Mouse (Mus musculus) embryonic facial prominence, embryonic 11.5 days (tissue): ENCODE data around the gene Birc7. TPM values are rescaled to one million over a fixed set of nuclear protein-coding genes. Genes with fewer than 3 reads are reported as not detected.

Source experiments
- ATAC-seq: fragments of 200-750 bp; cut with Nextera tagmentation; replicated peaks from 2 replicates; pipeline ENCODE4 v1.8.0; 2017; ENCODE audit warnings: low read depth; ENCODE audit not compliant: insufficient number of reproducible peaks, low FRiP score, low TSS enrichment
- DNase-seq: peaks from one replicate; pipeline ENCODE4 v3.0.0-alpha.2; 2015; ENCODE audit warnings: low spot score
- H3K27ac ChIP-seq: fragments of 300-500 bp; sonication (generic); replicated peaks from 2 replicates; pipeline ENCODE4 v1.5.1; 2014; ENCODE audit warnings: mild to moderate bottlenecking, low read depth, low read length, control low read depth
- H3K27me3 ChIP-seq: fragments of 300-500 bp; sonication (generic); 2 replicates; pipeline ENCODE4 v1.6.1; 2014; ENCODE audit warnings: mild to moderate bottlenecking, low read length, moderate library complexity, mixed read lengths; ENCODE audit not compliant: control insufficient read depth, insufficient read depth
- H3K36me3 ChIP-seq: fragments of 300-500 bp; sonication (generic); replicated peaks from 2 replicates; pipeline ENCODE4 v1.6.1; 2014; ENCODE audit warnings: low read depth, mild to moderate bottlenecking, low read length, moderate library complexity, mixed read lengths; ENCODE audit not compliant: control insufficient read depth, insufficient read depth
- H3K4me1 ChIP-seq: fragments of 300-500 bp; sonication (generic); 2 replicates; pipeline ENCODE4 v1.6.1; 2014; ENCODE audit warnings: low read length, mixed read lengths; ENCODE audit not compliant: control insufficient read depth, insufficient read depth
- H3K4me2 ChIP-seq: fragments of 300-500 bp; sonication (generic); 2 replicates; pipeline ENCODE4 v1.6.1; 2014; ENCODE audit warnings: low read depth, mild to moderate bottlenecking, control low read depth, low read length, moderate library complexity
- H3K4me3 ChIP-seq: fragments of 300-500 bp; sonication (generic); 2 replicates; pipeline ENCODE4 v1.5.1; 2014; ENCODE audit warnings: low read depth, low read length, control low read depth
- H3K9ac ChIP-seq: fragments of 300-500 bp; sonication (generic); replicated peaks from 2 replicates; pipeline ENCODE4 v1.6.1; 2014; ENCODE audit warnings: mild to moderate bottlenecking, control low read depth, low read length
- H3K9me3 ChIP-seq: fragments of 300-500 bp; sonication (generic); replicated peaks from 2 replicates; pipeline ENCODE4 v1.6.1; 2016; ENCODE audit warnings: mild to moderate bottlenecking, low read length, inconsistent platforms, mixed read lengths; ENCODE audit not compliant: control insufficient read depth
- WGBS: fragments of 180-500 bp; shearing (Covaris S2); extraction: QIAGEN DNeasy Blood & Tissue Kit; methylation state at CpG from one replicate; pipeline ENCODE4 v1.1.7; 2014; 5-methylcytosine and 5-hydroxymethylcytosine counted together
- polyA plus RNA-seq: library from polyadenylated mRNA; unstranded; fragments of >200 nt; fragmentation: Nextera tagmentation; extraction: Ambion mirVana; gene quantifications from 2 replicates; pipeline ENCODE4 v1.2.1, GENCODE M21; 2014

Birc7 gene
- polyA plus RNA-seq, 1 experiment from 2014 or later = 0.18 TPM

- under 1% methylated on average over 37 of the region's 37 CpGs for WGBS
- H3K27me3 ChIP-seq = peaks cover 58% of the 10 kb centered on the region
- ATAC-seq (no peak), DNase-seq (no peak)
- no peak overlapping the region for H3K27ac ChIP-seq
- H3K9me3 ChIP-seq = no peaks in the 10 kb centered on the region
- H3K9ac ChIP-seq = peak overlapping the region; percentile 44
- H3K4me3 ChIP-seq = peak overlapping the region; percentile 25
- H3K4me1 ChIP-seq = peaks cover 7% of the 10 kb centered on the region
- peak overlapping the region; percentile 31 for H3K4me2 ChIP-seq
- H3K36me3 ChIP-seq = no peaks in the 10 kb centered on the region
Observed at GRCm38 (mm10) chr2:180891075-180891834, 37.6 kb upstream of the Birc7 start.

GRCm38 (mm10) chr2:180891835-180892323 lies 36.9 kb upstream of the Birc7 start:
- H3K9ac ChIP-seq = no peak overlapping the region
- H3K4me3 ChIP-seq = peak overlapping the region; percentile 25; the same call in 1 of the 2 replicates
- peaks cover 7% of the 10 kb centered on the region for H3K4me1 ChIP-seq
- H3K9me3 ChIP-seq = no peaks in the 10 kb centered on the region
- no peaks in the 10 kb centered on the region for H3K36me3 ChIP-seq
- H3K4me2 ChIP-seq = peak overlapping the region; percentile 31
- peaks cover 58% of the 10 kb centered on the region for H3K27me3 ChIP-seq
- ATAC-seq (no peak), DNase-seq (no peak)
- H3K27ac ChIP-seq = no peak overlapping the region
- 9% methylated on average over 9 of the region's 9 CpGs for WGBS

- ATAC-seq = 0 out of 2 replicates have a peak, but pooled peaks have one; percentile 1
Observed at GRCm38 (mm10) chr2:180892841-180893521, 35.8 kb upstream of the Birc7 start.

GRCm38 (mm10) chr2:180893537-180894028 lies 35.2 kb upstream of the Birc7 start:
- under 1% methylated on average over 49 of the region's 50 CpGs for whole genome bisulfite sequencing
- Histone ChIP-seq H3K36me3 (no peaks in the 10 kb centered on the region), H3K27me3 (peaks cover 58% of the 10 kb centered on the region), H3K27ac (peak overlapping the region; percentile 73), H3K9ac (peak overlapping the region; percentile 59), H3K4me3 (peak overlapping the region; percentile 48), H3K9me3 (no peaks in the 10 kb centered on the region), H3K4me2 (peak overlapping the region; percentile 78), H3K4me1 (peaks cover 7% of the 10 kb centered on the region)
- no peak for DNase-seq
- ATAC-seq = no peak; the same call in 1 of the 2 replicates

More at GRCm38 (mm10) chr2:180892841-180893521, 35.8 kb upstream of the Birc7 start:
- Histone ChIP-seq H3K4me1 (peaks cover 7% of the 10 kb centered on the region), H3K27me3 (peaks cover 58% of the 10 kb centered on the region), H3K36me3 (no peaks in the 10 kb centered on the region), H3K9ac (peak overlapping the region; percentile 59), H3K27ac (peak overlapping the region; percentile 73), H3K9me3 (no peaks in the 10 kb centered on the region), H3K4me3 (peak overlapping the region; percentile 48), H3K4me2 (peak overlapping the region; percentile 78)
- peak; percentile 52 for DNase-seq
- WGBS = under 1% methylated on average over 92 of the region's 97 CpGs

- ATAC-seq (peak; percentile 39), DNase-seq (peak; percentile 69)
- H3K4me1 ChIP-seq = peaks cover 7% of the 10 kb centered on the region
- peak overlapping the region; percentile 59 for H3K9ac ChIP-seq
- H3K27ac ChIP-seq = peak overlapping the region; percentile 73
- H3K36me3 ChIP-seq = no peaks in the 10 kb centered on the region
- peak overlapping the region; percentile 48 for H3K4me3 ChIP-seq
- peaks cover 57% of the 10 kb centered on the region for H3K27me3 ChIP-seq
- H3K4me2 ChIP-seq = peak overlapping the region; percentile 78
- WGBS = 1% methylated on average over 57 of the region's 57 CpGs
- no peaks in the 10 kb centered on the region for H3K9me3 ChIP-seq
Observed at GRCm38 (mm10) chr2:180894029-180894623, 34.7 kb upstream of the Birc7 start.

- 0 out of 2 replicates have a peak, but pooled peaks have one; percentile 1 for ATAC-seq
- Histone ChIP-seq H3K9ac (peak overlapping the region; percentile 59), H3K4me1 (peaks cover 7% of the 10 kb centered on the region), H3K4me3 (peak overlapping the region; percentile 48), H3K27me3 (peaks cover 51% of the 10 kb centered on the region), H3K4me2 (peak overlapping the region; percentile 78), H3K27ac (peak overlapping the region; percentile 73; the same call in 1 of the 2 replicates), H3K9me3 (no peaks in the 10 kb centered on the region), H3K36me3 (no peaks in the 10 kb centered on the region)
- DNase-seq = peak; percentile 83
- under 1% methylated on average over 13 of the region's 13 CpGs for WGBS
Observed at GRCm38 (mm10) chr2:180894734-180895133, 34.1 kb upstream of the Birc7 start.

GRCm38 (mm10) chr2:180895321-180895720 lies 33.5 kb upstream of the Birc7 start:
- H3K9ac ChIP-seq = no peak overlapping the region
- no peak overlapping the region for H3K4me2 ChIP-seq
- 68% methylated on average over 3 of the region's 3 CpGs for WGBS
- H3K4me1 ChIP-seq = peaks cover 7% of the 10 kb centered on the region
- H3K4me3 ChIP-seq = no peak overlapping the region
- DNase-seq (no peak), ATAC-seq (no peak)
- no peak overlapping the region for H3K27ac ChIP-seq
- H3K27me3 ChIP-seq = peaks cover 45% of the 10 kb centered on the region
- H3K9me3 ChIP-seq = no peaks in the 10 kb centered on the region
- H3K36me3 ChIP-seq = no peaks in the 10 kb centered on the region
